Mouse (Mus musculus) limb, embryonic 15.5 days (tissue): ENCODE measurements around the gene Mtss1l. TPM values are rescaled to one million over a fixed set of nuclear protein-coding genes. Genes with fewer than 3 reads are reported as not detected.

Experiments
- ATAC-seq: fragments of 200-750 bp; cut with Nextera tagmentation; 2 replicates; pipeline ENCODE4 v1.8.0; 2017; ENCODE audit warnings: low read depth, moderate TSS enrichment; ENCODE audit not compliant: insufficient number of reproducible peaks, low FRiP score, low TSS enrichment
- H3K27ac ChIP-seq: fragments of 300-500 bp; sonication (generic); 2 replicates; pipeline ENCODE4 v1.5.1; 2015; ENCODE audit warnings: moderate library complexity, mild to moderate bottlenecking, inconsistent platforms
- H3K27me3 ChIP-seq: fragments of 300-500 bp; sonication (generic); 2 replicates; pipeline ENCODE4 v1.6.1; 2015; ENCODE audit warnings: inconsistent platforms
- H3K36me3 ChIP-seq: fragments of 300-500 bp; sonication (generic); 2 replicates; pipeline ENCODE4 v1.6.1; 2015; ENCODE audit warnings: inconsistent platforms
- H3K4me1 ChIP-seq: fragments of 300-500 bp; sonication (generic); 2 replicates; pipeline ENCODE4 v1.6.1; 2015; ENCODE audit warnings: inconsistent platforms
- H3K4me2 ChIP-seq: fragments of 300-500 bp; sonication (generic); 2 replicates; pipeline ENCODE4 v1.6.1; 2015; ENCODE audit warnings: mild to moderate bottlenecking, inconsistent platforms
- H3K4me3 ChIP-seq: fragments of 300-500 bp; sonication (generic); 2 replicates; pipeline ENCODE4 v1.5.1; 2015; ENCODE audit warnings: mild to moderate bottlenecking, inconsistent platforms
- H3K9ac ChIP-seq: fragments of 300-500 bp; sonication (generic); 2 replicates; pipeline ENCODE4 v1.6.1; 2015; ENCODE audit warnings: inconsistent platforms
- H3K9me3 ChIP-seq: fragments of 300-500 bp; sonication (generic); 2 replicates; pipeline ENCODE4 v1.6.1; 2016; ENCODE audit warnings: inconsistent platforms
- WGBS: fragments of 180-500 bp; shearing (Covaris S2); methylation state at CpG from one replicate; pipeline ENCODE4 v1.1.7; 2015; 5-methylcytosine and 5-hydroxymethylcytosine counted together
- polyA plus RNA-seq: library from polyadenylated mRNA; unstranded; fragments of >200 nt; fragmentation: Nextera tagmentation; extraction: Ambion mirVana; gene quantifications from 2 replicates; pipeline ENCODE4 v1.2.1, GENCODE M21; 2015

Mtss1l gene
- polyA plus RNA-seq, 1 experiment from 2014 or later: 10.2 TPM

DNA sequence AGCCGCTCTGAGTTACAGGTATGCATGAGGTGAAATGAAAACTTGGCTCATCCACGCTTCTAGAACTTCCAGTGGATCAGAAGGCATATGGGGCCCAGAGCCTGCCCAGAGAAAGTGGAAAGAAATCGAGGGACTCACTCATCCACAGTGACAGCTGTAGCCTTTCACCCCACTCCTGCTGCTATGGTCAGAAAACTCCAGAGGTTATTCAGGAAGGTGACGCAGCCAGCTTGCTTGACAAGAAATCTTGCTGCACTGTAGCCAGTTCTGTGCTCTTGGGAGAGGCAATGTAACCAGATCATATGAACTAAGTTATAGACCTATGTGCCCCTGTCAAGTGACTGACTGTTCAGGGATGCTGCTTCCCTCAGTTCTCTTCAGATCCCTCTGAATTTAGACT lies 25.2 kb upstream of the Mtss1l start:
- Histone ChIP-seq H3K27ac (no peak overlapping the region), H3K9me3 (no peaks in the 10 kb centered on the region), H3K27me3 (no peaks in the 10 kb centered on the region), H3K4me2 (no peak overlapping the region), H3K4me3 (no peak overlapping the region), H3K36me3 (0 out of 2 replicates have a peak, but pooled peaks cover 6% of the 10 kb centered on the region), H3K4me1 (peaks cover 34% of the 10 kb centered on the region), H3K9ac (no peak overlapping the region)
- 79% methylated on average over 4 of the region's 4 CpGs for whole genome bisulfite sequencing
- no peak for ATAC-seq

DNA sequence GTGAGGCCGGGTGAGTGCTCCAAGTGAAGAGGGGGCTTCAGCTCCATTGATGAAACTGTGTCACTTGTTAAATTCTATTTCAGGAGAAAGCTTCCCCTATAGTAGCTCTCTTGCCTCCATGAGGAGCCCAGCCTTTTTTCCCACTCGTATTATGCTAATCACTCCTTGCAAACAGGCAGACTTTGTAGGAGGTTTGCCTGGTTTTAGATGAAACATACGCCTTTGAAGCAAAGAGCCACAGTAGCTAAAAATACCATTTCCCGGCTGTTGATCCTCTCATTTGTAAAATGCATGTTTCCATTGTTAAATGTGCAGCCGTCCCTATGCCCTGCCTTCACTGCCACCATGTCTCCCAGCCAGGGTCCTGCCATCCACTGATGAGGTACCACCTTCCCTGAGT lies 23.7 kb upstream of the Mtss1l start:
- 0 out of 2 replicates have a peak, but pooled peaks cover 6% of the 10 kb centered on the region for H3K36me3 ChIP-seq
- ATAC-seq: no peak
- 73% methylated on average over 5 of the region's 5 CpGs for WGBS
- H3K27me3 ChIP-seq: no peaks in the 10 kb centered on the region
- H3K4me2 ChIP-seq: no peak overlapping the region
- no peak overlapping the region for H3K9ac ChIP-seq
- no peak overlapping the region for H3K4me3 ChIP-seq
- H3K9me3 ChIP-seq: no peaks in the 10 kb centered on the region
- H3K4me1 ChIP-seq: peaks cover 46% of the 10 kb centered on the region
- no peak overlapping the region for H3K27ac ChIP-seq

DNA sequence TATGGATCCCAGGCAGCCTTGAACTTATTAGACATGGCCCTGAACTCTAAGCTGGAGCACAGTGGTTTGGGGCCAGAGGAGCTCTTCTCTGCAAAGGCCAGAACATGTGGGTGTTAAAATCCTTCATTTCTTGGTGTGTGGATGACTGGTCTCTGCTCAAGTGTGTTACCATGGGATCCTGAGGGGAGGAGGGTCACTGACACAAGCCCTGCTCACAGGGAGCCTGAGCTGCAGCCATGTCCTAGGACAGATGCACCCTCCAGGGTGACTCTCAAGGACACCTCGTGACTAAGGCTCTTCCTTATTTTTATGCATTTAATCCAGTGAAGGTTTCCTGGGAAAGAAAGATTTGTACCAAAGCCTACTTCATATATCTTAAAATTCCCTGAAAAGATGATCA lies 23.2 kb upstream of the Mtss1l start:
- WGBS: 59% methylated on average over 1 of the region's 1 CpGs
- ATAC-seq: no peak
- 0 out of 2 replicates have a peak, but pooled peaks cover 6% of the 10 kb centered on the region for H3K36me3 ChIP-seq
- peaks cover 51% of the 10 kb centered on the region for H3K4me1 ChIP-seq
- H3K4me3 ChIP-seq: no peak overlapping the region
- H3K27me3 ChIP-seq: no peaks in the 10 kb centered on the region
- H3K27ac ChIP-seq: no peak overlapping the region
- no peak overlapping the region for H3K4me2 ChIP-seq
- no peaks in the 10 kb centered on the region for H3K9me3 ChIP-seq
- no peak overlapping the region for H3K9ac ChIP-seq

DNA sequence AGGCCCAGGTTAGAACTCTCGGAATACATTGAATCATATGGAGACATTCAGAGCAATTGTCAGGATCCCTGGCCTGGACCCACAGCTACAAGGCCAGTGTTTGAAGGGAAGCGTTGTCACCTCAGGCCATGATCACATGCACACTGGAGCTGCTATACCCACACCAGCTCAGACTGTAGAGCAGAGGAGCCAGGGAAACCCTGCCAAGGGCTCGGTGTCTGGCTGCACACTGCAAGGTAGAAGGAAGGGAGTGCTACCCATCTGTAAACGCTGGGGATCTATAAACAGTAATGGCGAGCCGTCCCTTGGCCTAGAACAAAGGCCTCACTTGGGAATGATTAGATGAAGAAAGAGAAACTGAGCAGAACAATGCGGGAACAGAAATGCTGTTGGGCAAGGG lies 21.8 kb upstream of the Mtss1l start:
- no peak for ATAC-seq
- Histone ChIP-seq H3K9ac (no peak overlapping the region), H3K4me2 (no peak overlapping the region), H3K27me3 (no peaks in the 10 kb centered on the region), H3K9me3 (no peaks in the 10 kb centered on the region), H3K4me3 (no peak overlapping the region), H3K27ac (no peak overlapping the region), H3K36me3 (0 out of 2 replicates have a peak, but pooled peaks cover 6% of the 10 kb centered on the region), H3K4me1 (peaks cover 63% of the 10 kb centered on the region)
- 68% methylated on average over 7 of the region's 7 CpGs for WGBS

DNA sequence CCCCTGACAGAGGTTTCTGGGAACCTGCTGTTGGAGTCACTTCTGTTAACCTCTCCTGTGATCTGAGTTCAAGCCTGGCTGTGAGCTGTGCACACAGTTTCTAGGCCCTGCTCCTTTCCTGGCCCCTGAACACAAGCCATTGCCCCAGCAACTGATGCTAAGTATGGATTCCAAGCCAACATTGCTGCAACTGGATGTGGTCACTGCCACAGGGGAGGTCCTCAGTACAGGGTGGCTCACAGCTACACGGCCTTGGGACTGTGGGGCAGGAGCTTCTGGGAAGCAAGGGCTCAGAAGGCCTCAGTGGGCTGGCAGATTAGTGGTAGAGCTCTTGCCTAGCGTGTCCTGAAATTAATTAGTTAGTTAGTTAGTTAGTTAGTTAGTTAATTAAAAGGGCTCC lies 20.7 kb upstream of the Mtss1l start:
- Histone ChIP-seq H3K27ac (no peak overlapping the region), H3K9ac (no peak overlapping the region), H3K4me1 (peaks cover 63% of the 10 kb centered on the region), H3K4me2 (no peak overlapping the region), H3K27me3 (no peaks in the 10 kb centered on the region), H3K9me3 (no peaks in the 10 kb centered on the region), H3K36me3 (0 out of 2 replicates have a peak, but pooled peaks cover 6% of the 10 kb centered on the region), H3K4me3 (no peak overlapping the region)
- 81% methylated on average over 2 of the region's 2 CpGs for WGBS
- ATAC-seq: no peak

DNA sequence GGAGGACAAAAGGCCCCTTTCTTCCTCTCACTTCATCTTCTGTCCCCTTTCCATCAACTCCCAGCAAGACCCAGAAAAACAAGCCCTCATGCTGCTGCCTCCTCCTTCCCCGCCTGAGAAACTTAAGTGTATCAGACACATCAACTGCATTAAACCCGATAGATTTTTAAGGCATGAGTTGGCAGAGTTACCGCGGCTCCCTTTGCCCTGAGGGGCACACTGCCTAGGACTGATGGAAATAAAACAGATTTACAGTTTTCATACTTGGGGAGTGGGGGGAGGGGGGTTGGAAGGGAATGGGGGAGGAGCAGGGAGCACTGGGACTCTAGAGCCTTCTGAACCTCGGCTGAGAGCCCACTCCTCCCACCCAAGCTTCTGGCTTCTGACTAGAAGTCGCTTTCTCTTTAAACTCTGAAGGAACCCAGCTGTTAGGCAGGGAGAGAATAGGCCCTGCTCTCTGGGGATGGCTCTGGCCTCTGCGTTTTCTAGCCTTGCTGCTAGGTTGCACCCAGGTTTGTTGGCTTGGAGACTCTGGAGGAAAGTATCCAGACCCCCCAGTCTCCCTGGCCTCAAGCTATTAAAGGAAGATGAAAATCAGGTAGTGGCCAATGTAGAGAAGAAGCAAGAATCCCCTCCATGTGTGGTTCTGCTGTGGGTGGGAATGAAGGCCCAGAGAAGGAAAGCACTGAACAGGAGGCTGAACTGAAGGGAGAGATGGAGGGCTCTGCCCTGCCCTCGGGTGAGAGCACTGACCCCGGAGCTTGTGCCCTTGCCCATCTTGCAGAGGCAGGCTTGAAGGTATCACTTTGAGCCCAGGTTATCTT lies 18.4 kb upstream of the Mtss1l start:
- Histone ChIP-seq H3K4me2 (peak overlapping the region; percentile 0; the same call in 1 of the 2 replicates), H3K27ac (peak overlapping the region; percentile 83), H3K27me3 (no peaks in the 10 kb centered on the region), H3K9me3 (no peaks in the 10 kb centered on the region), H3K9ac (no peak overlapping the region), H3K36me3 (0 out of 2 replicates have a peak, but pooled peaks cover 3% of the 10 kb centered on the region), H3K4me1 (peaks cover 63% of the 10 kb centered on the region), H3K4me3 (no peak overlapping the region)
- whole genome bisulfite sequencing: 25% methylated on average over 9 of the region's 9 CpGs
- ATAC-seq: 0 out of 2 replicates have a peak, but pooled peaks have one; percentile 21

DNA sequence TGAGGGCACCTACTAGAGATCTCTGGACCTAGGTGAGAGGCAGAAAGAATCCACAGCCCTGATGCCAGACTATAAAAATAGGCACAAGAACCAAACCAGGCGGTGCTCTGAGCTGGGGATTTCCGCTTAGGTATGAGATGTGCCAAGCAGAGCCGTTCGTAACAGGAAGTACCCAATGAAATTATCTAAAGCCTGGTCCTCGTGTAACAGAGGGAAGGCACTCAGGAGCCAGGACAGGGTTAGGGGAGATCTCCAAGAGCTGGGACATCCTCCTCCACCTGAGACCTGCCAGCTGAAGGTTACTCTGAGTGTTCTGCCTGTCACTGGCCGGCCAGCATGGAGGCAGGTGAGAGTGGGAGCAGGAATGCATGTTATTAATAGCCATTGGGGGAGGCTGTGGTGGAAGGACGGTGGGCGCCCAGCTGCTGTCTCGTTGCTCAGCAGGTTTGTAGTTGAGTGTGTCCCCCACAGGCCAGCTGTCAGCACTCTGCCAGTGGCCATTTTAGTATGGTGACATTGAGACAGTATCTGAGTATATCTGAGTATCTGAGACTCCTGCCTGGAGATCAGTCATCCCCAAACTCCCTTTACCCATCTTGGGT lies 17.7 kb upstream of the Mtss1l start:
- peak overlapping the region; percentile 83 for H3K27ac ChIP-seq
- 0 out of 2 replicates have a peak, but pooled peaks have one; percentile 17 for ATAC-seq
- H3K9ac ChIP-seq: no peak overlapping the region
- WGBS: 52% methylated on average over 9 of the region's 9 CpGs
- no peak overlapping the region for H3K4me3 ChIP-seq
- H3K4me1 ChIP-seq: peaks cover 65% of the 10 kb centered on the region
- no peaks in the 10 kb centered on the region for H3K27me3 ChIP-seq
- no peaks in the 10 kb centered on the region for H3K9me3 ChIP-seq
- no peak overlapping the region for H3K4me2 ChIP-seq
- no peaks in the 10 kb centered on the region for H3K36me3 ChIP-seq

DNA sequence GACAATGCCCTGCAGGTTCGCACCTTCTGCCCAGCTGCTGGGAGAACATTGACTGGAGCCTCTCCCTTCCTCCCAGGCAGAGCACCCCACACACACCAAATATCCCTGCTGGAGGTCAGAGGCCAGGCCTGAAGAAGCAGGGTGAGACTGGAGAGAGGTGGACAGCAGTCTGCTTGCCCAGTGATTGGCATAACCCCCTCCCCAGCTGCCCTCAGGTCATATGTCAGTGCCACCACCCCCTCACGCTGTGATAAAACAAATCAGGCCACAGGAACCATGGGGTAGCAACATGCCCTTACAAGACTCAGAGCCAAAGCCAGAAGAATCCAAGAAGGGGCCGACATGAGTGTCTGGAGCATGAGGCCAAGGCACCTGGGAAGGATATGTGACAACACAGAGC lies 17.2 kb upstream of the Mtss1l start:
- Histone ChIP-seq H3K27me3 (no peaks in the 10 kb centered on the region), H3K4me1 (peaks cover 67% of the 10 kb centered on the region), H3K9ac (no peak overlapping the region), H3K4me2 (no peak overlapping the region), H3K4me3 (no peak overlapping the region), H3K36me3 (no peaks in the 10 kb centered on the region), H3K9me3 (no peaks in the 10 kb centered on the region), H3K27ac (peak overlapping the region; percentile 83)
- WGBS: 68% methylated on average over 3 of the region's 3 CpGs
- no peak for ATAC-seq

DNA sequence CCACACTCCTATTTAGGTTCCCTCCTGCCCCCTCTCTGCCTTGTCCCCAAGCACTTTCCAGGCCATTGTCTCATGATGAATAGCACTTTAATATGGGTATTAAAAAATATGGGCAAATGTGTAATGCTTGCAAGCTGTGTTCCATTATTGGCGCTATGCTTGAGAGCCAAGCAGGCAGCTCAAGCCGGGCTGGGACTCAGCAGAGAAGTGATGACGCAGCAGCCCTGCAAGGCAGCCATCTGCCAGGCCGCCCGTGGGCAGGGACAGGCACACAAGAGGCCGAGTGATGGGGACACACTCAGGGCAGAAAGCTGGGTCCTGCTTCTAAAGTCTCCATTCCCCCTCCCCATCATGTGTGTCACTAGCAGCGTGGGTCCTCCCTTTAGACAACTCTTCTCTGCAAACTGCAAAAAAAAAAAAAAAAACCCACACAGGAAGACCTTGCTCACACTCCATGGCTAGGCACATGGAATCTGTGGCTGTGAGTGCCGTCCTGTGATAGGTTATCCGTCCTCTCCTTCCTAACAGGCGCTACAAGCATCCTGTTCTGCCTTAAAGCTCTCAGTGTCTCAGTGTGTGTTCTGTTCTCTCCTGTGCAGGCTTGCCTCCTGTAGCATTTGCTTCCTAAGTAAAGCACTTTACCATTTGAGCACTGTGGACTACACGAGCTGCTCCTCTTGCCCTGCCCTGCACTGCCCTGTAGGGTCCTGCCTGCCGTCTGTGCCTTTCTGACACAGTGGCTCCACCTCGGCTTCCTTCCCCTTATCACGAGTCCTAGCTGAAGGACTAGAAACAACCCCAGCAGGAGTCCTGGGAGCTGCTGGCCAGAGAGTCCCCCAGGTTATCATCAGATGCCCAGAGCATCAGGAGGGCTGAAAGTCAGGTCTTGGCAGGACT lies 15.6 kb upstream of the Mtss1l start:
- H3K36me3 ChIP-seq: 0 out of 2 replicates have a peak, but pooled peaks cover 2% of the 10 kb centered on the region
- WGBS: 48% methylated on average over 14 of the region's 14 CpGs
- H3K4me2 ChIP-seq: no peak overlapping the region
- peak overlapping the region; percentile 23 for H3K27ac ChIP-seq
- H3K9me3 ChIP-seq: no peaks in the 10 kb centered on the region
- H3K27me3 ChIP-seq: no peaks in the 10 kb centered on the region
- no peak for ATAC-seq
- no peak overlapping the region for H3K4me3 ChIP-seq
- H3K9ac ChIP-seq: no peak overlapping the region
- peaks cover 65% of the 10 kb centered on the region for H3K4me1 ChIP-seq

DNA sequence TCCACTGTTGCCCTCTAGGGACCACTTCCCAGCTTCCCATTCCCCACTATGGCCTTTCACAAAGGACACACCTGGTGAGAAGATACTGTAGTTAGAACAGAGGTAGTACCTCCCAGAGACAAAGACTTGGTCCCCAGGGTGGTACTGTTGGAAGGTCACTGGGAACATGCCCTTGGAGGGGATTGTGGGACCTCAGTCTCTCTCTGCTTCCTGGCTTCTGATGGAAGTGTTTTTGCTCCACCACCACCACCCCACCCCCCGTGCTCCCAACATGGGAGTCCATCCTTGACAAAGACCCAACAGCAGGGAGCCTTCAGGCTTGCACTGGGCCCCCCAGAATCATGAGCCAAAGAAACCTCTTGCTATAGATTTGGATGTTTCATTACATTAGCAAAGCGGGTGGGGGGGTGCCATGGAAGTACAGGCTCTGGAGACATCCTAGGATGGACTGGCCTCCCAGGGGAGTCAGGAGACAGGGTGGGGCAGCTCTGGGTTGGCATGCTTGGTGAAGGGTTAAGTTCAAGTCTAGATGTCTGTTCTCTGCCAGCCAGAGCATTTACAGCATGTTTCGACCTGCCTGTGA lies 14.9 kb upstream of the Mtss1l start:
- Histone ChIP-seq H3K4me1 (peaks cover 69% of the 10 kb centered on the region), H3K9me3 (no peaks in the 10 kb centered on the region)

DNA sequence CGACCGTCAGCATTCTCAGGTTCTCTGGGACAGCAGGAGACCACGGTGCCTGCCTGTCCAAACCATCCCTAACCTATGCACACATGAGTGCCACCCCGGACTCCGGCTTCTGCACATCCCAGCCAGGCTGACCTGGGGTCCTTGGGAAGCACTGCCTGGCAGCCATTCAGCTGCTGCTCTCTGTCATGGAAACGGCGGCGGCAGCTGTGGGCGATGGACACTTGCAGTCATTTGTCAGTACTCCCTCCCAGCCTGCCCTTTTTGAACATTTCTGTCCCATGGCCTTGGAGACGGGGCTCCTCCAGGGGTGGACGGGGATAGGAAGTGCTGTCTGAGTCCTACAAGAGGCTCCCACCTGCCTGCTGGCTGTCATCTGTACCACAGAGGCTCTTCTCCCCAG lies 12.8 kb upstream of the Mtss1l start:
- Histone ChIP-seq H3K4me2 (no peak overlapping the region), H3K36me3 (peaks cover 25% of the 10 kb centered on the region), H3K27ac (no peak overlapping the region), H3K4me1 (peaks cover 60% of the 10 kb centered on the region), H3K9me3 (no peaks in the 10 kb centered on the region), H3K27me3 (no peaks in the 10 kb centered on the region), H3K4me3 (no peak overlapping the region), H3K9ac (no peak overlapping the region)
- ATAC-seq: no peak
- WGBS: 81% methylated on average over 11 of the region's 11 CpGs

More for the DNA sequence above, 14.9 kb upstream of the Mtss1l start:
- H3K36me3 ChIP-seq: peaks cover 6% of the 10 kb centered on the region; the same call in 1 of the 2 replicates
- no peaks in the 10 kb centered on the region for H3K27me3 ChIP-seq
- H3K4me2 ChIP-seq: no peak overlapping the region
- H3K9ac ChIP-seq: no peak overlapping the region
- no peak for ATAC-seq
- 89% methylated on average over 3 of the region's 3 CpGs for WGBS
- H3K27ac ChIP-seq: no peak overlapping the region
- no peak overlapping the region for H3K4me3 ChIP-seq
